Mouse (Mus musculus): Measurements from ENCODE around the gene Apof.

Gene Apof

GRCm38 (mm10) chr10:128302357-128302756 lies 33.9 kb downstream of the Apof start:
- no peak for DNase-seq

DNA sequence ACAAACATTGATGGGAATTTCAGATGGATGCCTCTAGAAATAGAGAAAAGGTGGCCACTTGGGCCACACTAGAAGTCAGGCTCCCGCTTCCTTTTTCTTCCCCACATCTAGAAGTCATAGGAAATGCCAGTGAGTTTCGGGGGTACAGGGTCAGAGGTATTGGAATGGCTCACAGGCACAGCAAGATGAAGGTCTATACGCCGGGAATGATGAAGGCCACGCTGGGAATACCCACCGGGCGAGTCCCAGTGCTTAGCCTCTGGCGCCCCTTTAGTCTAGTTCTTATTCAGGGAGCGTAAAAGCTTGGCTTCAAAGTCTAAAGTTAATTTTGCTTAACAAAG lies 34.3 kb downstream of the Apof start:
- no peak for DNase-seq

DNA sequence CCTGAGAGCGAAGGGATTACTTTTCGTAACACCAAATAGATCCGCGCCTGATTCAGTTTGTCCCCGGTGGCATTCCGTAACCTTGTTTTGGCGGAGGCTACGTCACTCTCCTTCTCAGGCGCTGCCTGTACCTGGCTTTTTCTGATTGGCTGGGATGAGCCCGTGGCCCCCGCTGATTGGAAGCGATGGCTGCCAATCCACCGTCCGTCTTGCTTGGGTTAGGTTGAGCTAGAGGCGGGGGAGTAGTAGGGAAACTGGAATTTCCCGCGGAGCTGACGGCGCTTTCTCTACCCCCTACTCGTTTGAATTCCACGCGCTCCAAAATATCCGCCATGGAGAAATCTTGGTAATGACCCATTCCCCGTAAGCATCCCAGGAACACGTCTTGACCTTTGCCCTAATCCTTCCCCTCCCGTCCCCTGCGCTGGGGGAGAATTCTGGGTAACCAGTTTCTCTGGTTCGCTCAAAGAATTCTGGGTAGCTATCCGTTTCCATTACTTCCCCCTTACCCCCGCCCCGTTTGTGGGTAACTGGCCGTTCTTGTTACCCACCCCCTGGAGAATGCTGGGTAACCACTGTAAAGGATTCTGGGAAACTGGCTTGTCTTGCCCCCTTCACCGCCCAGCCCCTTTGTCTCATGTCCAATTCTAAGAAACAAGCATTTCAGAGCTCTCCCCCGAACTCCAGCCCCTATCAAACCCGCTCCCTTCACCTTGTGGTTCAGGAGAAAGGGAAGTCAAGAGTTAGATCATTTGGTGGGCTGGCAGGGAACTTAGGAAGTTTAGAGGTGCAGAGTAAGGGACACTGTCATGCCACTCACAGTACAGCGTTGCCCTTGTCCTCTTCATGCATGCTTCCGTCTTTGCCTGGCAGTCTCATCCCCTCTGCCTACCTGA lies 34.9 kb downstream of the Apof start, which contains the start of gene Pan2:
Gene Pan2, plus strand, starts transcription at position 210 of the 896 bp plus-strand sequence.
- peak; percentile 98 for DNase-seq

- no peak for DNase-seq
These were observed 41.2 kb downstream of the Apof start for GRCm38 (mm10) chr10:128309654-128310053.

GRCm38 (mm10) chr10:128310177-128310576 lies 41.7 kb downstream of the Apof start:
- DNase-seq, result peak; percentile 20

DNA sequence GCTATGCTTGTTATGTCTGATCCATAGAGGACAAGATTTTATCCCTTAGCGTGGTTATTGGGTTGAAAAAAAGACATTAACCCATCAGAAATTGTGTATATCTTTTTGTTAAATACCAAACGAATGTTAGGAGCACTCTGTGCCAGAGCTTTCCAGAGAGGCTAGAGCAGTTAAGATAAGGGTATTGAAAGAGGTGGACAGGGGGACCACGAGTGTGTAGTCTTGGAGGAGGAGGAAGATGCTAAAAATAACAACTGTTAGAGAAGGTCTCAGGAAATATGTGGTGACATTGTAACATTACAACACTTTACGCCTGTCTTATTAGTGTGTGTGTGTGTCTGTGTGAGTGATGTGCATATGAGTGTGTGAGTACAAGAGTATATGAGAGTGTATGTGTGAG lies 42.4 kb downstream of the Apof start:
- no peak for DNase-seq

GRCm38 (mm10) chr10:128315578-128315977 lies 47.1 kb downstream of the Apof start:
- DNase-seq, result no peak
